Mouse (Mus musculus) G1E (cell line): ENCODE measurements around the gene Kat14. TPM values are rescaled to one million over a fixed set of nuclear protein-coding genes. Genes with fewer than 3 reads are reported as not detected.

Experiments
- ATAC-seq: 2 replicates; pipeline ENCODE4 v1.8.0; 2016; ENCODE audit warnings: mild to moderate bottlenecking; ENCODE audit not compliant: insufficient number of reproducible peaks, poor library complexity, low FRiP score, severe bottlenecking; ENCODE audit errors: extremely low read depth
- DNase-seq: peaks from one replicate; pipeline ENCODE4 v3.0.0; 2012; ENCODE audit warnings: low spot score
- H3K27me3 ChIP-seq: 2 replicates; pipeline ENCODE4 v1.6.1; 2012; ENCODE audit warnings: mild to moderate bottlenecking, low read length, inconsistent platforms; ENCODE audit not compliant: insufficient read depth
- H3K36me3 ChIP-seq: replicated peaks from 2 replicates; pipeline ENCODE3; 2012; ENCODE audit warnings: mild to moderate bottlenecking, inconsistent platforms
- H3K4me1 ChIP-seq: 2 replicates; pipeline ENCODE4 v1.6.1; 2012; ENCODE audit warnings: low read depth, low read length, inconsistent platforms, mixed read lengths; ENCODE audit not compliant: insufficient read depth
- H3K4me3 ChIP-seq: 2 replicates; pipeline ENCODE4 v1.5.1; 2012; ENCODE audit warnings: low read depth, mild to moderate bottlenecking, inconsistent platforms, low read length, moderate library complexity, mixed read lengths
- H3K9me3 ChIP-seq: replicated peaks from 2 replicates; pipeline ENCODE4 v1.6.1; 2012; ENCODE audit warnings: inconsistent platforms
- CTCF ChIP-seq: IDR thresholded peaks from 2 replicates; pipeline ENCODE4 v1.5.1; 2012; ENCODE audit warnings: low read depth, low read length, inconsistent platforms, mixed read lengths
- GATA1 ChIP-seq: IDR thresholded peaks from 2 replicates; pipeline ENCODE4 v1.6.1; 2012; ENCODE audit warnings: borderline replicate concordance, low read length, inconsistent platforms, mixed read lengths
- GATA2 ChIP-seq: IDR thresholded peaks from 2 replicates; pipeline ENCODE4 v1.6.1; 2012; ENCODE audit warnings: low read depth, low read length, inconsistent platforms, borderline replicate concordance
- POLR2AphosphoS5 ChIP-seq: IDR thresholded peaks from 2 replicates; pipeline ENCODE4 v1.6.1; 2012; ENCODE audit warnings: low read depth, low read length, inconsistent platforms; ENCODE audit not compliant: insufficient replicate concordance
- TAL1 ChIP-seq: conservative IDR thresholded peaks from 2 replicates; pipeline ENCODE4 v1.6.1; 2012; ENCODE audit warnings: low read depth, low read length, inconsistent platforms, mixed read lengths
- polyA plus RNA-seq: library from polyadenylated mRNA; stranded (reverse); fragments of >175 nt; gene quantifications from 2 replicates; pipeline ENCODE4 v1.2.3, GENCODE M21; 2012
- total RNA-seq, 2 experiments: library from RNA; stranded (forward) in 1 of 2; stranded (reverse) in 1 of 2; fragments of 200-1000 nt in 1 of 2; fragments of >200 nt in 1 of 2; fragmentation: Nextera tagmentation in 1 of 2; gene quantifications; 2 replicates each; pipeline ENCODE4 v1.2.3; 2014 to 2017

The Kat14 gene
- total and polyA plus RNA-seq, 3 experiments = 24.5 to 50.2 (median 26.3) TPM

GRCm38 (mm10) chr2:144425761-144426160 lies 57.0 kb downstream of the Kat14 start:
- Histone ChIP-seq H3K27me3 (peaks cover 2% of the 10 kb centered on the region), H3K4me1 (peaks cover 9% of the 10 kb centered on the region), H3K9me3 (no peaks in the 10 kb centered on the region), H3K36me3 (no peaks in the 10 kb centered on the region), H3K4me3 (no peak overlapping the region)
- TF ChIP-seq POLR2AphosphoS5 (no peak), CTCF (no peak), GATA2 (no peak)
- ATAC-seq (no peak), DNase-seq (no peak)

GRCm38 (mm10) chr2:144427852-144428251 lies 59.1 kb downstream of the Kat14 start:
- ATAC-seq (no peak), DNase-seq (no peak)
- peaks cover 2% of the 10 kb centered on the region; the same call in 1 of the 2 replicates for H3K27me3 ChIP-seq
- H3K4me1 ChIP-seq = peaks cover 9% of the 10 kb centered on the region
- no peaks in the 10 kb centered on the region for H3K36me3 ChIP-seq
- no peak overlapping the region for H3K4me3 ChIP-seq
- TF ChIP-seq TAL1 (no peak), GATA1 (no peak), CTCF (no peak), POLR2AphosphoS5 (no peak), GATA2 (no peak)
- H3K9me3 ChIP-seq = no peaks in the 10 kb centered on the region

- DNase-seq (no peak), ATAC-seq (no peak)
- no peak for TF ChIP-seq TAL1
- no peak for TF ChIP-seq CTCF
- no peak for TF ChIP-seq GATA1
- no peak for TF ChIP-seq GATA2
- no peak for TF ChIP-seq POLR2AphosphoS5
- Histone ChIP-seq H3K4me1 (peaks cover 9% of the 10 kb centered on the region), H3K4me3 (no peak overlapping the region), H3K36me3 (no peaks in the 10 kb centered on the region), H3K27me3 (peaks cover 2% of the 10 kb centered on the region; the same call in 1 of the 2 replicates), H3K9me3 (no peaks in the 10 kb centered on the region)
Observed at GRCm38 (mm10) chr2:144428659-144429058, 59.9 kb downstream of the Kat14 start.

GRCm38 (mm10) chr2:144429171-144429570 lies 60.4 kb downstream of the Kat14 start:
- H3K27me3 ChIP-seq = no peaks in the 10 kb centered on the region
- no peaks in the 10 kb centered on the region for H3K9me3 ChIP-seq
- peaks cover 9% of the 10 kb centered on the region for H3K4me1 ChIP-seq
- no peaks in the 10 kb centered on the region for H3K36me3 ChIP-seq
- DNase-seq = no peak
- TF ChIP-seq TAL1 = no peak
- no peak for TF ChIP-seq POLR2AphosphoS5
- TF ChIP-seq GATA2 = no peak
- TF ChIP-seq CTCF = no peak
- TF ChIP-seq GATA1 = no peak
- no peak for ATAC-seq
- H3K4me3 ChIP-seq = no peak overlapping the region

- no peak for ATAC-seq
- Histone ChIP-seq H3K4me1 (peaks cover 9% of the 10 kb centered on the region), H3K36me3 (no peaks in the 10 kb centered on the region), H3K4me3 (no peak overlapping the region), H3K9me3 (no peaks in the 10 kb centered on the region), H3K27me3 (no peaks in the 10 kb centered on the region)
- no peak for DNase-seq
- TF ChIP-seq TAL1 (no peak), GATA1 (no peak), POLR2AphosphoS5 (no peak), CTCF (no peak), GATA2 (no peak)
Observed at GRCm38 (mm10) chr2:144431286-144431825, 62.6 kb downstream of the Kat14 start.

GRCm38 (mm10) chr2:144435679-144436078 lies 66.9 kb downstream of the Kat14 start:
- no peaks in the 10 kb centered on the region for H3K4me1 ChIP-seq
- no peaks in the 10 kb centered on the region for H3K27me3 ChIP-seq
- no peak overlapping the region for H3K4me3 ChIP-seq
- TF ChIP-seq GATA2 = no peak
- no peak for TF ChIP-seq TAL1
- TF ChIP-seq CTCF = no peak
- TF ChIP-seq GATA1 = no peak
- TF ChIP-seq POLR2AphosphoS5 = no peak
- no peaks in the 10 kb centered on the region for H3K36me3 ChIP-seq
- no peak for ATAC-seq
- no peak for DNase-seq
- H3K9me3 ChIP-seq = no peaks in the 10 kb centered on the region

- no peaks in the 10 kb centered on the region for H3K36me3 ChIP-seq
- no peaks in the 10 kb centered on the region; the same call in 1 of the 2 replicates for H3K27me3 ChIP-seq
- TF ChIP-seq POLR2AphosphoS5 (no peak), TAL1 (no peak), GATA1 (no peak), CTCF (peak; percentile 55; the same call in 1 of the 2 replicates), GATA2 (no peak)
- H3K4me3 ChIP-seq = no peak overlapping the region
- no peaks in the 10 kb centered on the region for H3K4me1 ChIP-seq
- ATAC-seq (no peak), DNase-seq (no peak)
- H3K9me3 ChIP-seq = no peaks in the 10 kb centered on the region
Observed at GRCm38 (mm10) chr2:144438424-144438823, 69.6 kb downstream of the Kat14 start.
